Mouse (Mus musculus) ZHBTc4 (cell line): ENCODE data around the gene Cdh5.

Experiments used
- DNase-seq: peaks from one replicate; pipeline ENCODE4 v3.0.0-alpha.2; 2011; ENCODE audit warnings: low read depth, low spot score

The Cdh5 gene

GRCm38 (mm10) chr8:104188459-104188858 lies 87.0 kb downstream of the Cdh5 start:
- no peak for DNase-seq

GRCm38 (mm10) chr8:104190777-104191468 lies 89.5 kb downstream of the Cdh5 start:
- DNase-seq = no peak

GRCm38 (mm10) chr8:104191496-104191895 lies 90.1 kb downstream of the Cdh5 start:
- DNase-seq = no peak
